Mouse (Mus musculus): Measurements from ENCODE around the gene Gpr137.

- no peak for TF ChIP-seq CTCF (IDR thresholded peaks at IDR 0.05; ENCODE audit: low read depth, low read length)
- no peak for TF ChIP-seq EP300 (IDR thresholded peaks at IDR 0.05; ENCODE audit: insufficient read depth, low read depth, low read length)
These were observed 22.8 kb downstream of the Gpr137 start for GRCm38 (mm10) chr19:6919431-6919830.
